Mouse (Mus musculus) MEL (cell line): ENCODE measurements around the gene Mief1. TPM values are rescaled to one million over a fixed set of nuclear protein-coding genes. Genes with fewer than 3 reads are reported as not detected.

Source experiments
- DNase-seq: peaks from one replicate; pipeline ENCODE4 v3.0.0; 2011; ENCODE audit warnings: low read depth, low spot score
- H3K27ac ChIP-seq: 2 replicates; pipeline ENCODE4 v1.5.1; 2012; ENCODE audit warnings: low read depth, mild to moderate bottlenecking, control low read depth, low read length, moderate library complexity; ENCODE audit not compliant: control insufficient read depth
- H3K27me3 ChIP-seq, 2 experiments: fragments of 150-350 bp in 1 of 2; sonication (generic) in 1 of 2; 2 replicates each; pipeline ENCODE4 v1.6.1; 2012; ENCODE audit warnings: low read length in 2 of 2, mild to moderate bottlenecking in 2 of 2, improper control_type of control experiment in 1 of 2, moderate library complexity in 1 of 2; ENCODE audit not compliant: insufficient read depth in 2 of 2, control insufficient read depth in 1 of 2
- H3K36me3 ChIP-seq, 2 experiments: 2 replicates each; pipeline ENCODE4 v1.6.1; 2012 to 2014; ENCODE audit warnings: low read length in 2 of 2, improper control_type of control experiment in 1 of 2, inconsistent platforms in 1 of 2, mild to moderate bottlenecking in 1 of 2; ENCODE audit not compliant: insufficient read depth in 2 of 2, control insufficient read depth in 1 of 2
- H3K4me1 ChIP-seq, 2 experiments: fragments of 150-350 bp in 1 of 2; sonication (generic) in 1 of 2; 2 replicates each; pipeline ENCODE4 v1.6.1; 2012; ENCODE audit warnings: low read length in 2 of 2, improper control_type of control experiment in 1 of 2, mild to moderate bottlenecking in 1 of 2; ENCODE audit not compliant: insufficient read depth in 2 of 2, control insufficient read depth in 1 of 2
- H3K4me3 ChIP-seq, 2 experiments: fragments of 150-350 bp in 1 of 2; sonication (generic) in 1 of 2; 2 replicates each; pipeline ENCODE4 v1.5.1; 2012; ENCODE audit warnings: low read depth in 2 of 2, low read length in 2 of 2, mild to moderate bottlenecking in 2 of 2, moderate library complexity in 2 of 2, control low read depth in 1 of 2, improper control_type of control experiment in 1 of 2; ENCODE audit not compliant: control insufficient read depth in 1 of 2, insufficient read depth in 1 of 2
- H3K79me2 ChIP-seq: 2 replicates; pipeline ENCODE4 v1.6.1; 2012; ENCODE audit warnings: mild to moderate bottlenecking, low read length, moderate library complexity; ENCODE audit not compliant: control insufficient read depth, poor library complexity, insufficient read depth
- H3K9ac ChIP-seq: 2 replicates; pipeline ENCODE4 v1.6.1; 2012; ENCODE audit warnings: low read depth, mild to moderate bottlenecking, control low read depth, low read length, moderate library complexity; ENCODE audit not compliant: control insufficient read depth, poor library complexity, severe bottlenecking
- H3K9me3 ChIP-seq: fragments of 150-350 bp; sonication (generic); replicated peaks from 2 replicates; pipeline ENCODE4 v1.6.1; 2012; ENCODE audit warnings: mild to moderate bottlenecking, low read length, improper control_type of control experiment, moderate library complexity; ENCODE audit not compliant: insufficient read depth
- BHLHE40 ChIP-seq: IDR thresholded peaks from 2 replicates; pipeline ENCODE4 v1.6.1; 2012; ENCODE audit warnings: low read depth, mild to moderate bottlenecking, inconsistent platforms, low read length, improper control_type of control experiment, borderline replicate concordance
- CHD1 ChIP-seq: IDR thresholded peaks from 2 replicates; pipeline ENCODE4 v1.6.1; 2012; ENCODE audit warnings: low read depth, mild to moderate bottlenecking, inconsistent platforms, low read length, improper control_type of control experiment
- CHD2 ChIP-seq: IDR thresholded peaks from 2 replicates; pipeline ENCODE4 v1.6.1; 2011; ENCODE audit warnings: low read length, improper control_type of control experiment
- CTCF ChIP-seq, 3 experiments: IDR thresholded peaks in 2 of 3; conservative IDR thresholded peaks in 1 of 3; 2 replicates each; pipeline ENCODE4 v1.5.1; 2011 to 2012; ENCODE audit warnings: low read length in 3 of 3, low read depth in 2 of 3, mild to moderate bottlenecking in 2 of 3, improper control_type of control experiment in 1 of 3, inconsistent platforms in 1 of 3, mixed read lengths in 1 of 3, moderate library complexity in 1 of 3; ENCODE audit not compliant: control insufficient read depth in 1 of 3, insufficient read depth in 1 of 3, poor library complexity in 1 of 3, severe bottlenecking in 1 of 3
- E2F4 ChIP-seq: IDR thresholded peaks from 2 replicates; pipeline ENCODE4 v1.6.1; 2011; ENCODE audit warnings: low read depth, low read length, improper control_type of control experiment, borderline replicate concordance
- GABPA ChIP-seq: IDR thresholded peaks from 2 replicates; pipeline ENCODE4 v1.6.1; 2012; ENCODE audit warnings: low read depth, mild to moderate bottlenecking, inconsistent platforms, low read length, improper control_type of control experiment, moderate library complexity
- GATA1 ChIP-seq: IDR thresholded peaks from 2 replicates; pipeline ENCODE4 v1.6.1; 2011; ENCODE audit warnings: low read depth, low read length, improper control_type of control experiment
- HCFC1 ChIP-seq: IDR thresholded peaks from 2 replicates; pipeline ENCODE4 v1.6.1; 2012; ENCODE audit warnings: low read depth, mild to moderate bottlenecking, inconsistent platforms, low read length, improper control_type of control experiment, moderate library complexity
- JUND ChIP-seq: IDR thresholded peaks from 2 replicates; pipeline ENCODE4 v1.6.1; 2011; ENCODE audit warnings: low read depth, mild to moderate bottlenecking, improper control_type of control experiment, low read length
- MAFK ChIP-seq: IDR thresholded peaks from 2 replicates; pipeline ENCODE4 v1.6.1; 2011; ENCODE audit warnings: low read depth, mild to moderate bottlenecking, low read length, improper control_type of control experiment, borderline replicate concordance
- MEF2A ChIP-seq: IDR thresholded peaks from 2 replicates; pipeline ENCODE4 v1.6.1; 2014; ENCODE audit warnings: low read depth, mild to moderate bottlenecking, inconsistent platforms, low read length, improper control_type of control experiment; ENCODE audit not compliant: poor library complexity, insufficient replicate concordance, severe bottlenecking; ENCODE audit errors: extremely low read depth
- MXI1 ChIP-seq: IDR thresholded peaks from 2 replicates; pipeline ENCODE4 v1.6.1; 2011; ENCODE audit warnings: mild to moderate bottlenecking, low read depth, low read length, improper control_type of control experiment
- MYB ChIP-seq: IDR thresholded peaks from 2 replicates; pipeline ENCODE4 v1.6.1; 2011; ENCODE audit warnings: mild to moderate bottlenecking, low read depth, low read length, improper control_type of control experiment
- NELFE ChIP-seq: IDR thresholded peaks from 2 replicates; pipeline ENCODE4 v1.6.1; 2011; ENCODE audit warnings: low read depth, low read length, improper control_type of control experiment
- NRF1 ChIP-seq: IDR thresholded peaks from 2 replicates; pipeline ENCODE4 v1.6.1; 2014; ENCODE audit warnings: low read depth, mild to moderate bottlenecking, inconsistent platforms, low read length, improper control_type of control experiment, moderate library complexity; ENCODE audit not compliant: poor library complexity, insufficient read depth, severe bottlenecking
- POLR2A ChIP-seq, 2 experiments: IDR thresholded peaks; 2 replicates each; pipeline ENCODE4 v1.6.1; 2011 to 2012; ENCODE audit warnings: low read length in 2 of 2, mild to moderate bottlenecking in 2 of 2, control low read depth in 1 of 2, improper control_type of control experiment in 1 of 2, low read depth in 1 of 2, moderate library complexity in 1 of 2; ENCODE audit not compliant: control insufficient read depth in 1 of 2, insufficient read depth in 1 of 2, poor library complexity in 1 of 2
- POLR2AphosphoS2 ChIP-seq: IDR thresholded peaks from 2 replicates; pipeline ENCODE4 v1.6.1; 2011; ENCODE audit warnings: low read length, improper control_type of control experiment
- RAD21 ChIP-seq: IDR thresholded peaks from 2 replicates; pipeline ENCODE4 v1.6.1; 2011; ENCODE audit warnings: mild to moderate bottlenecking, low read depth, low read length, improper control_type of control experiment
- RCOR1 ChIP-seq: IDR thresholded peaks from 2 replicates; pipeline ENCODE4 v1.6.1; 2012; ENCODE audit warnings: low read depth, mild to moderate bottlenecking, inconsistent platforms, low read length, improper control_type of control experiment
- SMC3 ChIP-seq: IDR thresholded peaks from 2 replicates; pipeline ENCODE4 v1.6.1; 2011; ENCODE audit warnings: low read depth, low read length, improper control_type of control experiment
- TAL1 ChIP-seq: IDR thresholded peaks from 2 replicates; pipeline ENCODE4 v1.6.1; 2012; ENCODE audit warnings: mild to moderate bottlenecking, inconsistent platforms, low read length, moderate library complexity, mixed read lengths
- TBP ChIP-seq: IDR thresholded peaks from 2 replicates; pipeline ENCODE4 v1.8.0; 2011; ENCODE audit warnings: low read depth, low read length, improper control_type of control experiment
- TCF12 ChIP-seq: IDR thresholded peaks from 2 replicates; pipeline ENCODE4 v1.6.1; 2014; ENCODE audit warnings: low read depth, mild to moderate bottlenecking, inconsistent platforms, low read length, improper control_type of control experiment, moderate library complexity
- USF2 ChIP-seq, 2 experiments: IDR thresholded peaks; 2 replicates each; pipeline ENCODE4 v1.6.1; 2011 to 2012; ENCODE audit warnings: improper control_type of control experiment in 2 of 2, low read length in 2 of 2, borderline replicate concordance in 1 of 2, inconsistent platforms in 1 of 2, low read depth in 1 of 2, mild to moderate bottlenecking in 1 of 2; ENCODE audit not compliant: insufficient read depth in 1 of 2
- ZMIZ1 ChIP-seq: IDR thresholded peaks from 2 replicates; pipeline ENCODE4 v1.6.1; 2012; ENCODE audit warnings: low read depth, mild to moderate bottlenecking, inconsistent platforms, low read length, improper control_type of control experiment, moderate library complexity
- ZNF384 ChIP-seq: IDR thresholded peaks from 2 replicates; pipeline ENCODE4 v1.6.1; 2012; ENCODE audit warnings: low read depth, mild to moderate bottlenecking, inconsistent platforms, low read length, improper control_type of control experiment
- polyA plus RNA-seq, 2 experiments: library from polyadenylated mRNA; stranded (reverse) in 1 of 2; unstranded in 1 of 2; fragments of >175 nt in 1 of 2; fragments of >200 nt in 1 of 2; gene quantifications; 2 replicates each; pipeline versions ENCODE4 v1.2.1 to v1.2.4; 2012; ENCODE audit warnings: low replicate concordance in 2 of 2, low read depth in 1 of 2; ENCODE audit not compliant: insufficient read length in 2 of 2, insufficient read depth in 1 of 2, missing spikeins in 1 of 2
- total RNA-seq: library from RNA; depleted of rRNA; stranded (reverse); fragments of 300-350 nt; gene quantifications from 2 replicates; pipeline ENCODE4 v1.2.3, GENCODE M21; 2012

Mief1 gene
- total and polyA plus RNA-seq, 3 experiments = 34.6 to 41.5 TPM; not detected in 1

- no peak for DNase-seq
- Histone ChIP-seq H3K27me3 (peaks cover 0 to 2% of the 10 kb centered on the region in 2 experiments; a peak in 3 of 4 replicates), H3K79me2 (no peaks in the 10 kb centered on the region), H3K36me3 (no peaks in the 10 kb centered on the region), H3K9ac (no peak overlapping the region), H3K4me3 (no peak overlapping the region), H3K4me1 (no peaks in the 10 kb centered on the region), H3K9me3 (no peaks in the 10 kb centered on the region)
- TF ChIP-seq ZNF384 = no peak
- TF ChIP-seq MYB = no peak
- no peak for TF ChIP-seq MAFK
- no peak for TF ChIP-seq CHD2
- TF ChIP-seq NRF1 = no peak
- TF ChIP-seq HCFC1 = no peak
- no peak for TF ChIP-seq NELFE
- no peak for TF ChIP-seq BHLHE40
- TF ChIP-seq GABPA = no peak
- TF ChIP-seq TBP = no peak
- TF ChIP-seq TAL1 = no peak
- TF ChIP-seq GATA1 = no peak
- TF ChIP-seq E2F4 = no peak
- TF ChIP-seq CHD1 = no peak
- TF ChIP-seq USF2 (IDR thresholded peaks at IDR 0.05; ENCODE audit: borderline replicate concordance in 1 of 2, insufficient read depth in 1 of 2, low read depth in 1 of 2, low read length in 2 of 2) = no peak
- no peak for TF ChIP-seq RCOR1
- TF ChIP-seq MXI1 = no peak
- no peak for TF ChIP-seq POLR2A (IDR thresholded peaks at IDR 0.05; ENCODE audit: control insufficient read depth in 1 of 2, insufficient read depth in 1 of 2, low read depth in 1 of 2, low read length in 2 of 2, poor library complexity in 1 of 2)
- TF ChIP-seq, all 39 proteins: peak for 0
- no peak overlapping the region for H3K27ac ChIP-seq
Observed at GRCm38 (mm10) chr15:80208446-80208845, 25.4 kb upstream of the Mief1 start.

DNA sequence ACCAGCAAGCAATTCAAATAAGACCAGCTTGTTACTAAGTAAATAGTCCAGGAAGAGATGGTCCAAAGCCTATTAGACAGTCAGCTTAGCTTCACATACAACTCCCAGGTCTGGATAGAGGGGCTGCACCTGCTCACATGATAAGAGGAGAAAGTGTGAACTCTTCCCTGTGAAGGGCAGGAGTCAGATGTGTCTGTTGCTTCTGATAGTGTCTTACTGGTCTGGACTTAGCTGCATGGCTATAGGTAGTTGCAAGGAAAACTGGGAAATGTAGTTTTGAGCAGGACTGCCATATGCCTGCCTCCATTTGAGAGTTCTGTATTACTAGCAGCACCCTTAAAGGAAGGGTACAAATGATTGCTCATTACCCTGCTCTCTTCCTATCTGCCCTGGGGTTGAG lies 20.1 kb upstream of the Mief1 start:
- Histone ChIP-seq H3K4me3 (no peak overlapping the region), H3K27me3 (no peaks in the 10 kb centered on the region; a peak in 1 of 4 replicates), H3K4me1 (no peaks in the 10 kb centered on the region), H3K27ac (no peak overlapping the region), H3K36me3 (no peaks in the 10 kb centered on the region), H3K9ac (no peak overlapping the region), H3K9me3 (no peaks in the 10 kb centered on the region), H3K79me2 (no peaks in the 10 kb centered on the region)
- TF ChIP-seq NELFE = no peak
- TF ChIP-seq SMC3 = no peak
- TF ChIP-seq RAD21 = no peak
- TF ChIP-seq GATA1 = no peak
- TF ChIP-seq CHD1 = no peak
- TF ChIP-seq JUND = no peak
- no peak for TF ChIP-seq MAFK
- TF ChIP-seq CTCF (IDR thresholded peaks at IDR 0.05 in 2 of 3, conservative IDR thresholded peaks at IDR 0.05 in 1 of 3; ENCODE audit: control insufficient read depth in 1 of 3, insufficient read depth in 1 of 3, low read depth in 2 of 3, low read length in 3 of 3, poor library complexity in 1 of 3, severe bottlenecking in 1 of 3) = no peak
- no peak for TF ChIP-seq RCOR1
- no peak for TF ChIP-seq USF2 (IDR thresholded peaks at IDR 0.05; ENCODE audit: borderline replicate concordance in 1 of 2, insufficient read depth in 1 of 2, low read depth in 1 of 2, low read length in 2 of 2)
- no peak for TF ChIP-seq MXI1
- no peak for TF ChIP-seq TCF12
- TF ChIP-seq TAL1 = no peak
- no peak for TF ChIP-seq ZMIZ1
- TF ChIP-seq POLR2AphosphoS2 = no peak
- TF ChIP-seq MEF2A = no peak
- TF ChIP-seq TBP = no peak
- no peak for TF ChIP-seq GABPA
- no peak for DNase-seq
